Mouse (Mus musculus) heart, embryonic 11.5 days (tissue): Measurements from ENCODE around the gene Pdk1. TPM values are rescaled to one million over a fixed set of nuclear protein-coding genes. Genes with fewer than 3 reads are reported as not detected.

Source experiments
- ATAC-seq: fragments of 200-750 bp; cut with Nextera tagmentation; replicated peaks from 2 replicates; pipeline ENCODE4 v1.8.0; 2017; ENCODE audit warnings: moderate library complexity; ENCODE audit not compliant: insufficient number of reproducible peaks, low FRiP score, low TSS enrichment
- H3K27ac ChIP-seq: fragments of 300-500 bp; sonication (generic); 2 replicates; pipeline ENCODE4 v1.5.1; 2014; ENCODE audit warnings: mild to moderate bottlenecking, low read depth, low read length
- H3K27me3 ChIP-seq: fragments of 300-500 bp; sonication (generic); 2 replicates; pipeline ENCODE4 v1.6.1; 2014; ENCODE audit warnings: mild to moderate bottlenecking, low read length, mixed read lengths; ENCODE audit not compliant: control insufficient read depth, insufficient read depth
- H3K36me3 ChIP-seq: fragments of 300-500 bp; sonication (generic); 2 replicates; pipeline ENCODE4 v1.6.1; 2014; ENCODE audit warnings: mild to moderate bottlenecking, low read length, moderate library complexity, mixed read lengths; ENCODE audit not compliant: control insufficient read depth, insufficient read depth
- H3K4me1 ChIP-seq: fragments of 300-500 bp; sonication (generic); 2 replicates; pipeline ENCODE4 v1.6.1; 2014; ENCODE audit warnings: low read length; ENCODE audit not compliant: control insufficient read depth, insufficient read depth
- H3K4me2 ChIP-seq: fragments of 300-500 bp; sonication (generic); 2 replicates; pipeline ENCODE4 v1.6.1; 2014; ENCODE audit warnings: mild to moderate bottlenecking, moderate library complexity
- H3K4me3 ChIP-seq: fragments of 300-500 bp; sonication (generic); 2 replicates; pipeline ENCODE4 v1.5.1; 2014; ENCODE audit warnings: low read depth, low read length
- H3K9ac ChIP-seq: fragments of 300-500 bp; sonication (generic); 2 replicates; pipeline ENCODE4 v1.6.1; 2014; ENCODE audit warnings: mild to moderate bottlenecking, low read depth, low read length, moderate library complexity
- H3K9me3 ChIP-seq: fragments of 300-500 bp; sonication (generic); replicated peaks from 2 replicates; pipeline ENCODE4 v1.6.1; 2016; ENCODE audit warnings: low read length; ENCODE audit not compliant: control insufficient read depth
- WGBS: fragments of 180-500 bp; shearing (Covaris S2); extraction: QIAGEN DNeasy Blood & Tissue Kit; methylation state at CpG from one replicate; pipeline ENCODE4 v1.1.7; 2014; ENCODE audit not compliant: insufficient replicate concordance; 5-methylcytosine and 5-hydroxymethylcytosine counted together
- polyA plus RNA-seq: library from polyadenylated mRNA; unstranded; fragments of >200 nt; fragmentation: Nextera tagmentation; extraction: Ambion mirVana; gene quantifications from 2 replicates; pipeline ENCODE4 v1.2.1, GENCODE M21; 2014

Gene Pdk1
- polyA plus RNA-seq, 1 experiment from 2014 or later: 104 TPM

DNA sequence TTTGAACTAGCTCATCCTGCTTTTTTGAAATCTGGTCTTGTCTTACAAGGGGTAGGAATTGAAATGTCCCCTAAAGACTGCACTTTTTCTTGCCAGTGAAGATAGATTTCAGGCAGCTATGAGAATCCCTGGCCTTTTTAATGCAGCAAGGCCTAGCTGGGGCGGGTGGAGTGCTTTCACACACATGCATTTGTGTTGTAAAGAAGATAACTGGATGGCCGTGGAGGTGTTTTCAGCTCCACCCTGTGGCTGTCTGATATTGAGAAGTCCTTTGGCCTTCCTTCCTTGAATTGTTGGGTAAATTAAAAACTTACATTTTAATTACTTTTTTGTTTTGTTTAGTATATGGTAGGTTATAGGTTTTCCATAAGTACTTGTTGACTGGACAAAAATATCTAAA lies 5.4 kb downstream of the Pdk1 start:
- Histone ChIP-seq H3K4me2 (no peak overlapping the region), H3K4me3 (no peak overlapping the region), H3K9ac (no peak overlapping the region), H3K9me3 (no peaks in the 10 kb centered on the region), H3K4me1 (peaks cover 2% of the 10 kb centered on the region; the same call in 1 of the 2 replicates), H3K36me3 (no peaks in the 10 kb centered on the region), H3K27ac (no peak overlapping the region), H3K27me3 (no peaks in the 10 kb centered on the region)
- 47% methylated on average over 2 of the region's 2 CpGs for WGBS
- ATAC-seq: no peak

DNA sequence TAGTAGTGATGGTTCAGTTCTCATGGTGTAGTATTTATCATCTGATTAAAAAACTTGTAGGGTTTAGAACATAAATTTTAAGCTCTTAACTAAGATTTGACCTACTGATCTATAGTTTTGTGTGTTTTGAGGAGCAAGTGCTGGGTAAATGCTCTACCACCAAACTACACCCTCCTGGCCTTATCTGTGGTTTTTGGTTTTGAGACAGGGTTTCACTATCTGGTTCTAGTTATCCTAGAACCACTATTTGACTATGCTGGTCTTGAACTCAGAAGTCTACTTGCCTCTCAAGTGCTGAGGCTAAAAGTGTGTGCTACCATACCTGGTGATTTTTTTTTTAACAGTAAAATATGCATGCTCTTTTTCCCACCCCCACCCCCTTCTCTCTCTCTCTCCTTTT lies 5.9 kb downstream of the Pdk1 start:
- Histone ChIP-seq H3K4me2 (no peak overlapping the region), H3K9me3 (no peaks in the 10 kb centered on the region), H3K27ac (no peak overlapping the region), H3K4me3 (no peak overlapping the region), H3K9ac (no peak overlapping the region), H3K27me3 (no peaks in the 10 kb centered on the region), H3K4me1 (peaks cover 2% of the 10 kb centered on the region; the same call in 1 of the 2 replicates), H3K36me3 (no peaks in the 10 kb centered on the region)
- ATAC-seq: no peak

DNA sequence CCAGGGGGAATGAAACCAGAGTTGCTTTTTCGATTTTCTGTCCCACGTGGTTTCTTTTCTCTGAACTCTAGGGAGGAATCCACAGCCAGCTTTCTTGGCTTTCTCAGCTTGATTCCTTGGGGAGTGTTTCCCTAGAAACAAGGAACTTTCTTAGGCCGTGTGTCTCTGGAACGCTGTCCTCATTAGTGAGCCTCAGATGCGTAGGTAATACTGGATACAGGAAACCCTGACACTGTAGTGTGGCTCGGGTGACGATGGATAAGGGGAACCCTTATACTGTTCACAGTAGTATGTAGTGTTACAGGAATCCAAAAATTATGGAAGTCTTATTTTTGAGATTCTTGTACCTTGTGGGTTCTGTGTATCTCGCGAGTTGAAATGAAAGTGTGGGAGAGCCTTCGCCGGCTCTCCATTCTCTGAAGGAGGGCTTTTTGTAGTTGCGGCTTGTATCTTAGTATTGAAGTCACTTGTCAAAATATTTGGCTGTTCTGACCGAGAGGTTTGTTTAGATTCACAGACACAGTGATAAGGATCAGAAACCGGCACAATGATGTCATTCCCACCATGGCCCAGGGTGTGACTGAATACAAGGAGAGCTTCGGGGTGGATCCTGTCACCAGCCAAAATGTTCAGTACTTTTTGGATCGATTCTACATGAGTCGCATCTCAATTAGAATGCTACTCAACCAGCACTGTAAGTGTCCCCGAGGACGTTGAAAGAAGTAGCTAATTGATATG lies 10.1 kb downstream of the Pdk1 start:
- Histone ChIP-seq H3K4me1 (no peaks in the 10 kb centered on the region), H3K36me3 (no peaks in the 10 kb centered on the region; the same call in 1 of the 2 replicates), H3K27me3 (no peaks in the 10 kb centered on the region), H3K9me3 (no peaks in the 10 kb centered on the region), H3K27ac (no peak overlapping the region), H3K4me2 (no peak overlapping the region), H3K9ac (no peak overlapping the region), H3K4me3 (no peak overlapping the region)
- no peak for ATAC-seq
- WGBS: 78% methylated on average over 19 of the region's 19 CpGs

DNA sequence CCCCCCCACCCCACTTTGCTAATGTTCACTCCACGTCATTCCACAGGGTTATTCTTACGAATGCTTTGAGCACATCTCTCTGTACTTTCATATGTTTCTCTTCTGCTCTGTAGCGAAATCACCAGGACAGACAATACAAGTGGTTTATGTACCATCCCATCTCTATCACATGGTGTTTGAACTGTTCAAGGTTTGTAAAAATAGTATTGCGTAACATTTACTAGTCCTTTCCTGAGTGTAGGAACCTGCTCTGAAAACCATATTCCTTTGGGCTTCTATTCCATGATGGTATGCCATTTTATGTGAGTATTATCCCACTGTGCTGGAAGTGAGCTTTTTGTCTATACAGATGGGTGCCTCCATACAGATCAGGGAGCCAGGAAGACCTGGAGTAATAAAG lies 14.2 kb downstream of the Pdk1 start:
- Histone ChIP-seq H3K9ac (no peak overlapping the region), H3K36me3 (peaks cover 4% of the 10 kb centered on the region; the same call in 1 of the 2 replicates), H3K27ac (no peak overlapping the region), H3K27me3 (no peaks in the 10 kb centered on the region), H3K4me1 (no peaks in the 10 kb centered on the region), H3K9me3 (no peaks in the 10 kb centered on the region), H3K4me3 (no peak overlapping the region), H3K4me2 (no peak overlapping the region)
- 96% methylated on average over 4 of the region's 4 CpGs for WGBS
- no peak for ATAC-seq

DNA sequence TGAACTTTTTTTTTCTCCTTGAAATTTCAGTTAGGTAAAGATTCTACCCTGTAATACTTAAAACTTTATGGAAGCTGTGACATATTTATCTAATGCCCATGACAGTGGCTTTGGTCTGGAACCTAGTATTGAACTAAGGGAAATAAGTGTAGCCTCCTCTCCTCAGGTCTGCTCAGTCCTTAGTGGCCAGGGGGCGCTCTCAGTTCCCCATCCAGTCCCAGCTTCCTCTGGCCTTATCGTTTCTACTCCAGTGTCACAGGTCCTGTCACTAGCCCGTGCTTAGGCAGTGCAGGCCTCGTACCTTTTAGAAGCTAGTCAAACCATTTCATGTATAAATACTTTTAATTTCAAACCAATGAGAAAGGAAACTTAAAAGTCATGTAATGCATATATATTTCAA lies 15.4 kb downstream of the Pdk1 start:
- Histone ChIP-seq H3K27ac (no peak overlapping the region), H3K4me3 (no peak overlapping the region), H3K27me3 (no peaks in the 10 kb centered on the region), H3K4me1 (no peaks in the 10 kb centered on the region), H3K4me2 (no peak overlapping the region), H3K9me3 (no peaks in the 10 kb centered on the region), H3K9ac (no peak overlapping the region), H3K36me3 (peaks cover 14% of the 10 kb centered on the region)
- no peak for ATAC-seq
- WGBS: 66% methylated on average over 4 of the region's 4 CpGs

DNA sequence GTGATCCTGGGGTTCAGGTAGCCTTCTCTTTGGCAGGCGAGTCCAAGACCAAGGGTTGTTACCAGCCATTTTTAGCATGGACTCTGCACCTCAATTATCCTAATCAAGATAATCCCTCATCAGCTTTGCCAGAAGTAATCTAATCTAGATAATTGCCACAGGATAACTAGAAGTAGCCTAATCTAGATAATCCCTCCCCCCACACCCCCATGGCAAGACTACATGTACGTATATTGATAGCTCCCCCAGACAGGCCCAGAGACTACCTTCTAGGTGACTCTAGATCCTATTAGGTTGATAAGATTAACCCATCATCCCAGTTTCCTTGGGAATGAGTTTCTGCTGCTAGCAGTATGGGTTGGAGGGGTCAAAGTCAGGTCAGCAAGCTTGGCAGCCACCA lies 18.5 kb downstream of the Pdk1 start:
- no peak for ATAC-seq
- no peak overlapping the region for H3K27ac ChIP-seq
- no peaks in the 10 kb centered on the region for H3K4me1 ChIP-seq
- H3K4me2 ChIP-seq: no peak overlapping the region
- 87% methylated on average over 2 of the region's 2 CpGs for WGBS
- no peak overlapping the region for H3K4me3 ChIP-seq
- no peaks in the 10 kb centered on the region for H3K9me3 ChIP-seq
- no peaks in the 10 kb centered on the region for H3K27me3 ChIP-seq
- no peak overlapping the region for H3K9ac ChIP-seq
- peaks cover 17% of the 10 kb centered on the region for H3K36me3 ChIP-seq

DNA sequence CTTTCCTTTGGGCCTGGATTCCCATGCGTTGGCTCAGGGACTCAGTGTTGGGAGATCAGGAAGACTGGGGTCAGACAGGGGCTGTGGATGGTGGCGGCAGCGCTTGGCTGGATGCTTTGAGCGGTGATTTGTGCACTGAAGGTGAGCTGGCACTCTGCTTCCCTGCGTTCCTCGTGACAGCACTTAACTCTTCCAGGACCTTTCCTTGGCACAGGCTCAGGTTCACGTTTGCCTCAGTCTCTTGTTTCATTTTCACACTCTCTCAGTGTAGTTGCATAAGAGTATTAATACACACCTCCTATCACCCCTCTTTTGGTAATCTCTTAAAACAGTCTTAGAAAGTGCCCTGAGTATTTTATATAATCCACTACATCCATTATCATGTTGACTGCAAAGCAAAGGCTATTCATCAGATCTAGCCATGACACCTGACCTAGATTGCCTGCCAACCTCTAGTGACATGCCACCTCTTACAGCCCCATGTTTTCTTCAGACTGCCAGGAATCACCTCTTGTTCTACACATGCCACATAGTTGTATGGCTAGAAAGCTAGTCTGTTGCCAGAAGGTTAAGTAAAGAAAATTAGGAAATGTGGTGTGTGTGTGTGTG lies 19.8 kb downstream of the Pdk1 start:
- H3K9ac ChIP-seq: no peak overlapping the region
- WGBS: 92% methylated on average over 7 of the region's 7 CpGs
- ATAC-seq: no peak
- H3K9me3 ChIP-seq: no peaks in the 10 kb centered on the region
- no peak overlapping the region for H3K4me3 ChIP-seq
- no peaks in the 10 kb centered on the region for H3K4me1 ChIP-seq
- peaks cover 17% of the 10 kb centered on the region for H3K36me3 ChIP-seq
- H3K27me3 ChIP-seq: no peaks in the 10 kb centered on the region
- no peak overlapping the region for H3K4me2 ChIP-seq
- no peak overlapping the region for H3K27ac ChIP-seq

DNA sequence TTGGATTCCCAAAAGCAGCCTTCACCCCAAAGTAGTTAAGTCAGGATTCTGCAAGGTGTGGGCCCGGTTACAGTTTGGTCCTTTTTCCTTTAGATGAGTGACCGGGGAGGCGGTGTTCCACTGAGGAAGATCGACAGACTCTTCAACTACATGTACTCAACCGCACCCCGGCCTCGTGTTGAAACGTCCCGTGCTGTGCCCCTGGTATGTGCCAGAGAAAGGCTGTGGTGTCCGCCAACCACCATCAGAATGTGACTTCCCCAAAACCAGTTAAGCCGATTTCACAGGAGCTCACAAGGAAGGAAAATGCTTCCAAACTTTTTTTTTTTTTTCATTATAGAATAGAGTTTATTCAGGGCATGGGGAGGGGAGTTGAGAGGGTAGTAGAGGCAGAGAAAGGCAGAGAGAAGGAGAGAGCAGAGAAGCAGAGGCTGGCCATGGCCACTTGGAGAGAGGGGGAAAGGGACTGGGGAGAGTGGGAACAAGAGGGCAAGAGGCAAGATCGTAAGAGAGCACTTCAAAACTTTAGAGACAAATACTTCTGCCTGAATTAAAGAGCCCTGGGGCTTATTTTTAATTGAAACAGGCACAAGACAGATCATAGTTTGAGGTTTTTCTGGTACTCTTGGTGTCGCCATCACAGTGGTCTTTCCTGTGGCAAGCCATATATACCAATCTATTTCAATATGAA lies 22.7 kb downstream of the Pdk1 start:
- WGBS: 92% methylated on average over 13 of the region's 13 CpGs
- no peak for ATAC-seq

More for the DNA sequence above, 22.7 kb downstream of the Pdk1 start:
- H3K27me3 ChIP-seq: no peaks in the 10 kb centered on the region
- no peak overlapping the region for H3K4me3 ChIP-seq
- no peaks in the 10 kb centered on the region for H3K9me3 ChIP-seq
- no peak overlapping the region for H3K9ac ChIP-seq
- H3K4me1 ChIP-seq: no peaks in the 10 kb centered on the region; the same call in 1 of the 2 replicates
- no peak overlapping the region for H3K27ac ChIP-seq
- H3K36me3 ChIP-seq: peaks cover 14% of the 10 kb centered on the region
- no peak overlapping the region for H3K4me2 ChIP-seq
